Mouse (Mus musculus) cerebellum, postnatal 25 days (tissue): ENCODE data around the gene Olfr665.
"Not testable (repeated sequence)": the region's sequence is repeated elsewhere in the genome, so short reads cannot be mapped to it uniquely, and the experiment has no call there.

Experiments
- DNase-seq, 2 experiments: peaks; one replicate each; pipeline ENCODE4 v3.0.0; 2021; ENCODE audit warnings: mixed read lengths in 2 of 2

The Olfr665 gene

DNA sequence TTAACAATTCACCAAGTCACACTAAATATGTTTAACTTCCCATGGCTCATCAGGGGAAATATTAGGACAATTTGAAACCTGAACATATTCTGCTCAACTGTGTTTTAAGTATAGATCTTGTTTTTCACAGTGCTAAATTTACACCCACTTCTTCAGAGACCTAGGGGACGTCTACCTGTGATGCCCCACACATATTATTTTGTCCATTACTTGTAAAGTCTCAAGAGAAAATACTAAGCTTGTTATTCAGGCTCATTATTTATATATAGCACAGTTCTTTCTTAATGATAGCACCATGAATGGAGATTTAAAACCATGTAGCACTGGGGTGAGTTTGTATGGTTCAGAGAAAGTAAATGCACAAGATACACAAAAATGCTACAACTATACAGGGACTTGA, at the start of gene Olfr665:
Gene Olfr665 (plus strand): TSS at position 301 of the 400 bp plus-strand sequence.
- DNase-seq, result no peak

DNA sequence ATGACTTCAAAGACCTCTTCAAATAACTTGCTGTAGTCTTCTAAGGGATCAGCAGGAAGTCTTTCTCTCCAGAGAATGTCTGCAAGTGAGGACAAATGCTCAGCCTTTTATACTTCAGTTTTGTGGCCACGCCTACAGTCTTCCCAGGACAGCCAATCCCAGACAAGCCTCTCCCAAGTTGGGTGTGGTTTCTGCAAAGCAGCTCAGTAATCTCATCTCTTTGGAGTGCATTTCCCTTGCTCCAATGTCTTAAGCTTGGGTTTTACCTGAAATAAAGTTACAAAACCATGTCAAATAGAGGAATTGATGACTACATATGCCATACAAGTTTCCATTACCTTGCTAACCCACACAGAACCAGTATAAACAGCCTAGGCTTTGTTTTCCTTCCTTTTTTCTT, 35.3 kb upstream of the Olfr665 start, which contains the start of gene Usp17lb:
Gene Usp17lb (minus strand): TSS at position 101 of the 400 bp plus-strand sequence.
- no peak for DNase-seq

- no peak for DNase-seq
These were observed 34.0 kb upstream of the Olfr665 start for GRCm38 (mm10) chr7:104843731-104844287.

DNA sequence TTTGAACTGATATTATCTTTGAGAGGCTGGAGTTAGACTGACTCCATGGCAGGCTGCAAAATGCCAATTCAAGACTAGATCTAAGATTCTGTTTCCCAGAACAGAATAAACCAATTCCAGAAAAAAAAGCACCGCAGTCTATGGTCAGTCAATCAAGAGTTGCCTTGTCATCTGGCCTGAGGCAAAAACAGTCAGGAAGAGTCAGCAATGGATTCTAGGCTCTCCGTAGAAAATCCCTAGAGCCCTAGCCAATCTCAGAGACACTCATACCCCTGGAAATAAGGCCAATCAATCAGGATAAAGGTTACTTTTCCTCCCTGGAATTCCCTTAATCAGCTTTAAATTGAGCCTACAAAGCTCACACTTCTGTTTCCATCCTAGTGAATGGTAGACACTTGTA, 26.3 kb upstream of the Olfr665 start:
- not testable (repeated sequence) for DNase-seq

- no peak for DNase-seq
These were observed 22.5 kb upstream of the Olfr665 start for GRCm38 (mm10) chr7:104855248-104855750.

DNA sequence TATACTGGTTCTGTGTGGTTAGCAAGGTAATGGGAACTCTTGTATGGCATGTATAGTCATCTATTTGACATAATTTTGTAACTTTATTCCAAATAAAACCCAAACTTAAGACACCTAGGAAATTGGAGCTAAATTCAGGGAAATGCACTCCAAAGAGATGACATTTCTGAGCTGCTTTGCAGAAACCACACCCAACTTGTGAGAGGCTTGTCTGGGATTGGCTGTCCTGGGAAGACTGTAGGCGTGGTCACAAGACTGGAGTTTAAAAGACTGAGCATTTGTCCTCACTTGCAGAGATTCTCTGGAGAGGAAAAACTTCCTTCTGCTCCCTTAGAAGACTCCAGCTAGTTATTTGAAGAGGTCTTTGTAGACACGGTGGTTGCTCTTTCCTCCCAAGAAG, 21.1 kb upstream of the Olfr665 start, which contains the start of gene Usp17la:
Gene Usp17la (plus strand): TSS at position 301 of the 400 bp plus-strand sequence.
- not testable (repeated sequence) for DNase-seq

DNA sequence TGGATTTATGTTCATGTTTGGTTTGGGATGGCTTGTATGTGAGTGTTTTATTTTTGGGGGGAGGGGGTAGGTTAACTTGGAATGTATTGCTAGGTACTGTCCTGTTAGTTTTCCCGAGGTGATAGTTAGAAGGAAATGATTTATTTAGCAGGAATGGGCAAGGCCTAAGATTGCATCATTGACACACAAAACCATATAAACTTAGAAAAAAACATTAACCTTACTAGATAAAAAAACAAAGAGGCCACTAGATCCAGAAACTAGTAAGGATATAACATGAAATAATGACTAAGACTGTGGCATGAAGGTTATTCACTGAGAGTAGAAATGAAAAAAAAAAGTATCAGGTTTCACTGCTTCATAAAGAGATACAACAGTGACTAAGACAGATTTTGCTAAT, 20.1 kb upstream of the Olfr665 start:
- no peak for DNase-seq

GRCm38 (mm10) chr7:104861381-104861780, 16.4 kb upstream of the Olfr665 start:
- DNase-seq, result no peak

- no peak for DNase-seq
These were observed 18.0 kb downstream of the Olfr665 start, which contains the start of gene Olfr666 for GRCm38 (mm10) chr7:104895852-104896251. Gene Olfr666, minus strand, starts transcription at chr7:104895952.

DNA sequence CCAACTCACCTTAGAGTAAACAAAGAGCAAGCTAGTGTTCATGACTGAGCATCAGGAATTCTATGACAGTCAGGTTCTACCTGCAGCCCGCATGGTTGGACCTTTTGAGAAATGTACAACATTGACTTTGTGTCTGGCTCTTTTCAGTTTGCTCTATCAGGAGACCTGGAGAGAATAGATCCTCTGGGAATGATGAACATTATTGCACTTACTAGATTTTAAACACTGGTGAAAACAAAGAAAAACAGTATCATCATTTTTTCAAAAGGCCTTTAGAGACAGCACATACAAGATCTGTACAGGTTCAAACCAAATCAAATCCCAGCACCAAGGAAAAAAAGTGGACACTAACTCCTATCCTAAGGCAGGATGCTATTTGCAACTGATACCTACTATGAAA, 43.6 kb downstream of the Olfr665 start, which contains the start of gene Olfr667:
Gene Olfr667 (minus strand): TSS at position 101 of the 400 bp plus-strand sequence.
- DNase-seq, result no peak

DNA sequence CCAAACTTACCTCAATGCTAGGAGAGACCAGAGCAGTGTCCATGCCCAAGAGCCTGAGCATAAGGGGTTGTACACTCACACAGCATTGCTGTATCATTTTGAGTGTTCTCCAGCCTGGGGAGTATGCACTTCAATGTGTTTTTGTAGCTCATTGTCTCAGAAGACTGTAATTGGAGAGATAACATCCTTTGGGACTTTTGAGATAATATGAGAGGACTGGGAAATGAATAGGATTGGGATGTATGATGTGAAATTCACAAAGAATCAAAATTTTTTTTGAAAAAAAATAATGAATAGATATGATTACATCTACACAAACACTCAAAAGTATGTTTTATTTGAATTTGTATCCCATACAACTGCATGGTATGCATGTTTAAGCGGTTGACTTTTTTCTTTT, 50.1 kb downstream of the Olfr665 start, which contains the start of gene Olfr668:
Gene Olfr668 (minus strand): TSS at position 101 of the 400 bp plus-strand sequence.
- no peak for DNase-seq
